Mouse (Mus musculus) urinary bladder, postnatal 10 days (tissue): Measurements from ENCODE around the gene Sumo3.

Source experiments
- DNase-seq: peaks from one replicate; pipeline ENCODE4 v3.0.0; 2022; ENCODE audit warnings: low spot score

Gene Sumo3

GRCm38 (mm10) chr10:77589117-77589516, 16.8 kb upstream of the Sumo3 start:
- no peak for DNase-seq

GRCm38 (mm10) chr10:77589749-77590148, 16.1 kb upstream of the Sumo3 start:
- no peak for DNase-seq

- no peak for DNase-seq
Observed at GRCm38 (mm10) chr10:77590812-77591211, 15.1 kb upstream of the Sumo3 start.

GRCm38 (mm10) chr10:77591546-77591945, 14.4 kb upstream of the Sumo3 start:
- DNase-seq, result no peak

GRCm38 (mm10) chr10:77596060-77596459, 9.8 kb upstream of the Sumo3 start:
- DNase-seq, result no peak

- DNase-seq, result no peak
Observed at GRCm38 (mm10) chr10:77603021-77603420, 2.9 kb upstream of the Sumo3 start.

GRCm38 (mm10) chr10:77604111-77604510, 1.8 kb upstream of the Sumo3 start:
- DNase-seq, result no peak

GRCm38 (mm10) chr10:77604958-77605357, 939 bp upstream of the Sumo3 start:
- no peak for DNase-seq

GRCm38 (mm10) chr10:77605368-77605767, 529 bp upstream of the Sumo3 start:
- no peak for DNase-seq

- DNase-seq, result no peak
Observed at GRCm38 (mm10) chr10:77606855-77607254, 958 bp downstream of the Sumo3 start.

GRCm38 (mm10) chr10:77607441-77607840, 1.5 kb downstream of the Sumo3 start:
- DNase-seq, result no peak

GRCm38 (mm10) chr10:77608589-77608988, 2.7 kb downstream of the Sumo3 start:
- DNase-seq, result no peak

- no peak for DNase-seq
Observed at GRCm38 (mm10) chr10:77610221-77610961, 4.5 kb downstream of the Sumo3 start.

GRCm38 (mm10) chr10:77613409-77613808, 7.5 kb downstream of the Sumo3 start:
- no peak for DNase-seq

GRCm38 (mm10) chr10:77615647-77616046, 9.8 kb downstream of the Sumo3 start:
- DNase-seq, result no peak

GRCm38 (mm10) chr10:77616166-77616565, 10.3 kb downstream of the Sumo3 start:
- DNase-seq, result no peak

GRCm38 (mm10) chr10:77616926-77617325, 11.0 kb downstream of the Sumo3 start:
- DNase-seq, result no peak

- no peak for DNase-seq
Observed at GRCm38 (mm10) chr10:77621546-77621945, 15.6 kb downstream of the Sumo3 start.

- DNase-seq, result peak; percentile 74
Observed at GRCm38 (mm10) chr10:77622055-77622988, 16.4 kb downstream of the Sumo3 start, which contains the start of gene Ube2g2. Ube2g2 (plus strand) TSS chr10:77622275.

GRCm38 (mm10) chr10:77623069-77623492, 17.2 kb downstream of the Sumo3 start:
- no peak for DNase-seq

GRCm38 (mm10) chr10:77623639-77624400, 17.9 kb downstream of the Sumo3 start:
- no peak for DNase-seq

GRCm38 (mm10) chr10:77624570-77624995, 18.7 kb downstream of the Sumo3 start:
- DNase-seq, result no peak
